Mouse (Mus musculus) brain, embryonic 14.5 days (tissue): ENCODE measurements around the gene Ltbp2. TPM values are rescaled to one million over a fixed set of nuclear protein-coding genes. Genes with fewer than 3 reads are reported as not detected.

Experiments
- DNase-seq: peaks from one replicate; pipeline ENCODE4 v3.0.0-alpha.2; 2011; ENCODE audit warnings: low read depth
- CTCF ChIP-seq: fragments of 200-500 bp; IDR thresholded peaks from 2 replicates; pipeline ENCODE4 v1.5.1; 2012; ENCODE audit warnings: inconsistent platforms, mild to moderate bottlenecking, moderate library complexity, borderline replicate concordance; ENCODE audit not compliant: insufficient read depth, insufficient read length; ENCODE audit errors: extremely low read depth
- POLR2A ChIP-seq: fragments of 200-500 bp; IDR thresholded peaks from 2 replicates; pipeline ENCODE4 v1.6.1; 2012; ENCODE audit warnings: mild to moderate bottlenecking, inconsistent platforms, borderline replicate concordance; ENCODE audit not compliant: poor library complexity, insufficient read depth, insufficient read length, severe bottlenecking; ENCODE audit errors: extremely low read depth
- polyA plus RNA-seq: library from polyadenylated mRNA; depleted of rRNA; stranded (reverse); fragments of >200 nt; gene quantifications from 2 replicates; pipeline ENCODE4 v1.2.3, GENCODE M21; 2012; rRNA removed

The Ltbp2 gene
- polyA plus RNA-seq, 1 experiment, result 1.4 TPM

DNA sequence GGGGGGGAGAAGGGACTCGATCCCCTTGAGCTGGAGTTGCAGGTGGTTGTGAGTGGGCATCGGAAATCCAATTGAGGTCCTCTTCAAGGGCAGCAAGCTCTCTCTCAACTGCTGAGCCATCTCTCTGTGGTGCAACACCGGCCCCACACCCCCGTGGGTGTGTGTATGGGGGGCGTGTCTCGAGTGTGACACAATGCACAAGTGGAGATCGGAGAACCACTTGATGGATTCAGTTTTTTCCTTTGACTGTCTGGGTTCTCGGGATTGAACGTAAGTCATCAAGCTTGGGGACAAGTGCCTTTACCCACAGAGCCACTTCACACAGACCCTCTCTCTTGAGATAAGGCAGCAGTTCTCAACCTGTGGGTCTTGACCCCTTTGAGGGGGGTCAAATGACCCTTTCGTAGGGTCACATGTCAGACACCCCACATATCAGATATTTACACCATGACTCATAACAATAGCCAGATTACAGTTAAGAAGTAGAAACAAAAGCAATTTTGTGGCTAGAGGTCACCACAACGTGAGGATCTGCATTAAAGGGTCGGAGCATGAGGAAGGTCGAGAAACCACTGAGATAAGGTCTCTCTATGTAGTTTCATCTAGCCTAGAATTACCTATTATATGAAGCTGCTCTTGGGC is 112.6 kb downstream of the Ltbp2 start:
- no peak for DNase-seq
- TF ChIP-seq CTCF, result no peak

DNA sequence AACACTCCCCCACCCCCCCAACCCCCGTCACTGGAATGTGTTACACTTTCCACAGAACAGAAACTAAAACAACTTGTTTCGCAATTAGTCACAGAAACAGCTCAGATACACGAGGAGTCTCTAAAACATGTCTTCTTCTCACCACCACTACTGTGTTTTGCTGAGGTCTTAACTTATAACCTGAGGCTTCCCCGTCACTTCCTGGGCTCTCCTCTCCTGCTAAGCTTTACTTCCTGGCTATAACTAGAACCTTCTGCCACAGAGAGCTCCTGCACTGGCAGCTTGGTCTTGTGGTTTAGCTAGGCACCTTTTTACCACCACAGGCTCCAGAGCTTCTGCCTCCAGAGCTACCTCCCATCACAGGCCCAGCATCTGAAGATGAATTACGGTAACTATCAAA is 113.8 kb downstream of the Ltbp2 start:
- no peak for DNase-seq
- TF ChIP-seq POLR2A (no peak), CTCF (no peak)

DNA sequence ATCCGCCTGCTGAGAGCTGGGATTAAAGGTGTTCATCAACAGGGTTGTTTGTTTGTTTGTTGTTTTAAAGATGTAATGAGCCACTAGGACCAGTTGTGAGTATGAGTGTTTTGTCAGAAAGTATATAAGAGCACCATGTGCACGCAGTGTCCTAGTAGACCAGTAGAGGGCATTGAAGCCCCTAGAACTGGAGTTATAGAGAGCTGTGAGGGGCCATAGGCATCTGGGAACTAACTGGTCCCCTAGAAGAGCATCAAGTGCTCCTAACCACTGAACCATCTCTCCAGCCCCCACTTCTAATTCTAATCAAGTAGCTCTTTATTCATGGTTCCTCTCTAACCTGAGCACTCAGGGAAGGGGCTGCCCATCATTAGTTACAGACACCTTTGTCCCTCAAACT is 117.3 kb downstream of the Ltbp2 start:
- peak; percentile 50 for DNase-seq
- peak; percentile 52; the same call in 1 of the 2 replicates for TF ChIP-seq CTCF
- TF ChIP-seq POLR2A, result no peak

DNA sequence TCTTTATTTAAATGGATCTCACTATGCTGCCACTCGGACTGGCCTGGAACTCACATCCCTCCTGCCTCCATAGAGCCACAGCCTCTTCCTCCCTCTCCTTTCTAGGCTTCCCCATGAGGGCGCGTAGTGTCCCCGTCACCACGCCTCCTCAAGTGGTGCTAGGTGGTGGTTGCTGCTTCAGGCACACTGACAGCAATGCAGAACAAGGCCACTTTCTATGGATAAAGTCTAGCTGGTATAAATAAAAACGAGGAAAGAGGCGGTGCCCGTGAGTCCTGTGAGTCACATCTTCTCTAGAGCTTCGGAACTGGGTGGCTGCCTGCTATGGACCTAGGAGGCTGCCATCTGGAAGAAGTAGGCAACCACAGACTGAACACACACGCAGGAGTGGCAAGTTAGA is 120.3 kb downstream of the Ltbp2 start:
- no peak for DNase-seq
- TF ChIP-seq CTCF (no peak), POLR2A (no peak)

DNA sequence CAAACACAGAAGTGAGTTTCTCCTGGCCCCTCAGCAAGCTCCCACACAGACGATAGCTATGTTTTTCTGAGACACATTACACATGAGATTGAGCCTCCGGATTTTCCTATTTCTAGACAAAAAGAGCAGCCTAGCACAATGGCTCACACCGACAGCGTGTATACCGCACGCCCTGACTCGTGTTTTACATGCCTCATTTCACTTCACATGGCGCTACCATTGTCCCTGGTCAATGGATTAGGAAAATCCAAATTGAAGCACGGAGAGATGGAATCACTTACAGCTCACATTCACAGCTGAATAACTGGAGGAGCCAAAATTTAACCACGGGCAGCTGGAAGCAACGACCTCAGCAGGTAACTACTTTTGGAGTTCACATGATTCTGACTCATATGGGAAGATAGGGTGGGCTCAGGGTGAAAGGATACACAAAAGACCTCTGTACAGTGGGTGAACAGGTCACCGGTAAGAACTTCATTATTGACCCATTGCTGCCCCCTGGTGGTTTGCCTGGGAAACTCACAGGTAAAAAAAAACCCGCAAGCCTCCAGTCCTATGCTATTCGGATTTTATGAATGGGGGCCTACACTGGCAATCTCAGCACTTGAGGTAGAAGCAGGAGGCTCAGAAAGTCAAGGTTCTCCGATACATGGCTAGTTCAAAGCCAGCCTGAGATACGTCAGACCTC is 121.2 kb downstream of the Ltbp2 start:
- TF ChIP-seq POLR2A (no peak), CTCF (peak; percentile 78)
- peak; percentile 79 for DNase-seq

DNA sequence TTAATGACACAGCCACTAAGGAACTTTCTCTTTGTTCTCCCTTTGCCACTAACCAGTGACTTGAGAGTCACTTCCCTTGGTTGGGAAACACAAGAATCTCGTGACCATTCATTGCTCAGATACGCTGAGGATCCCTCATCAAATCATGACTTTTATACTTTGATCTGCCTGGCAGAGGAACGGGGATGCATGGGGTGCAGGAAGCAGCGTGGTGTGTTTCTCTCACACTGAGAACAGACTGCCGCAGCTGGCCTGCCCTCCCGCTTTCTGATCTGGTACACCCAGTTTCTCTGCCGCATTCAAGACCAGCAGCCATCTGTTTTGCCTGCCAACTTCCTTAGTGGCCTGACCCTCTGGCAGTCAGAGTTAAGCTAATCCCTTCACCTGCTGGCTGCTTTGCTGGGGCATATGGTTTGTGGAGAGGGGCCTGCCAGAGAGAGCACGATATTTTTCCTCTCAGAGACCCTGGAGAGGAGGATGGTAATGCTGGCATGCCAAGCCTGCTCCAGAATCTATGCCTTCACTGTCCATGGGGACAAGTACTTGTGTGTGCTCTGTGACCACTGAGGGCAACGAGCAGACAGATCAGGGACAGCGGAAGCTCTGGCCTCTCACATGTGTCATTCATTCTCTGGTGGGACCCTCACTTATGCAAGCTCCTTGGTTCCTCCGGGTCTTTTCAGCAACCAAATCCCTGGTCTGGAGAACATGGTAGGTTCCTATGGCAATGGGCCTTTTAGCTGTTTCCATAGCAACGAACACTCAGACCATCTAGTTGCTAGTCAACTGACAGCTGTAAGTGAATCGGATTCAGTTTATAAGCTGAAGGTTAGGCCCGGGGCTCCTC is 124.0 kb downstream of the Ltbp2 start:
- TF ChIP-seq POLR2A (no peak), CTCF (no peak)
- peak; percentile 92 for DNase-seq

DNA sequence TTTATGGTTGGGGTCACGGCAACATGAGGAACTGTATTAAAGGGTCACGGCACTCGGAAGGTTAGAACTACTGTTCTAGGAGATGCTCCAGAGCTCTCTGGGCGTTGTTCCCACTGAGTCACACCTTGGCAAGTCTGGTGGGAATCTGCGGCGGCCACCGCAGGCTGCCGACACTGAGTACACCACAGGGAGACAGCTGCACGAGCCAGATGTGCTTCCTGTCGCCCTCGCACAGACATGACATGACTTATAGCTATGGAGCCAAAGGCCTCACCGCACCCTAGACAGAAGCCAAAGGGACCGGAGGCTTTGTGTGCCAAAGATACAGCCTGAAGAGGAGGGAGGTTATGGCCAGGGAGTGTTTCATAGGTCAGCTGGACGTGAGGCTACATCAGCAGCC is 125.7 kb downstream of the Ltbp2 start:
- no peak for DNase-seq
- TF ChIP-seq POLR2A (no peak), CTCF (no peak)

DNA sequence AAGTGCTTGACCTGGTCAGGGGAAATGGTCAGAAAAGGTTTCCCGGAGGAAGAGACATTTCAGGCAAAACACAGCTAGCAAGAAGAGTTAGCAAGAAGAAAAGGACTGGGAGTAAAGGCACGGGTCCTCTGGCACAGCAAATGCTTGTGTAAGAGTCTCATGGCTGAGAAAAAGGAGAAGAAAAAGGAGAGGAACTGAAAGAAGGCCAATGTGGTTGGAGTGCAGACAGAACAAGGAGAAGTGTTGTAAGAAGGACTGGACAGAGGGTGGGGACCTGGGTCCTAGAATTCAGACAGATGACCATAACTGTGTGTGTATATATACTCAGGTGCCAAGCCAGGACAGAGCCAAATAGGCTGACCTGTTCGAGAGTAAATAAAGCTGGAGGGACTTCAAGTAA is 128.2 kb downstream of the Ltbp2 start:
- TF ChIP-seq CTCF (no peak), POLR2A (no peak)

DNA sequence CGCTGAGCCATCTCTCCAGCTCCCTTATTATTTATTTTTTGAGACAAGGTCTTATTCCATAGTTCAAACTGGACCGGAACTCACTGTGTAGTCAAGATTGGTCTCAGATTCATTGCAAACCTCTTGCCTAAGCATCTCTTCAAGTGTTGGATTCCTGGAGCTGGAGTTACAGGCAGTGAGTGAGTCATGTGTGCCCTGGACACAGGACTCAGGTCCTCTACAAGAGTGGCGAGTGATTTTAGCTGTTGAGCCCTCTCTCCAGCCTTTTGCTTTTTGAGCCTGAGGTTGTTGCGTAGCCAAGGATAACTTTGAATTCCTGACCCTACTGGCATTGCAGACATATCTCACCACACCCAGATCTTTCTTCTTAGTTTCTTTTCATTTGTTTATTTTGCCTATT is 130.6 kb downstream of the Ltbp2 start:
- no peak for DNase-seq
- TF ChIP-seq POLR2A, result no peak
- no peak for TF ChIP-seq CTCF

More for the DNA sequence above, 128.2 kb downstream of the Ltbp2 start:
- DNase-seq, result no peak

DNA sequence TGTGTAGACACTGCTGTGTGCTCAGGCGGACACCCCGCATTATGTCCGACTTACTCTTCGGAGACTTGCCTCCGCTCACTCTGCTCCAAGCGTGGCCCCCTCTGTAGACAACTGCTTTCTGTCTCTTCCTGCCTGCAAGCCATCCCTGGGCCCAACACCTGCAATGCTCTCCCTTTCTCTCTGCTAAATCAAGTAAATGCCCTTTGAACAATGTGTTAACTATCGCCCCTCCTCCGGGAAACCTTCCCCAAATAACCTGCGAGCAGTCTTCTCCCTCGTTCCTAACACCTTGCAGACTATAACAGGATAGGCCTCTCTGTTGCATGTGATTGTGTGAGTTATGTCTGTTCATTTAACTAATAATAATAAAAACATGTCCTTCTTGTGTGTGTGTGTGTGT is 132.8 kb downstream of the Ltbp2 start:
- no peak for TF ChIP-seq CTCF
- TF ChIP-seq POLR2A, result no peak
- DNase-seq, result no peak

DNA sequence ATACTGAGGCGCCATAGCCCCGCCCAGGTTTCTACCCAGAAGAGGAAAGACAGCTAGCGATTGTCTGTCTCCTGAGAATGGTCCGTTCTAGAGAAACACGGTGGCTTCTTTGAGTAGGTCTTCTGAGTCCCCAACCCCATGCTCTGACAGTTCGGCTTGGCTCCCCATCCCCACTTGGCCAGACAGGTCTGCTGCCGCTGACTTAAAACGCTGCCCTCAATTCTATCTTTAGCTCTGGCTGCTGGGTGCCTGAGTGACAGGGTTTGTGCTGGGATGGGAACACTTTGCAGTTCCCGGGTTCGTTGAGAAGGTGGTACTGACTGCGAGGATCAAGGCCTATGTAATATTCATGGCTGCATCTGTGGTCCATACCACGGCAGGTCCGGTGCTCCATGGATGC is 143.0 kb downstream of the Ltbp2 start:
- DNase-seq, result no peak
- TF ChIP-seq CTCF, result no peak
- no peak for TF ChIP-seq POLR2A

Other genes starting within 250 kb of the Ltbp2 start
- 0.03 TPM in 1 of 2 replicates, not detected in the other for gene Vrtn, start 235.5 kb downstream of the Ltbp2 start, polyA plus RNA-seq
- 5.0 and 10.1 TPM in 2 replicates for gene Syndig1l, start 177.7 kb downstream of the Ltbp2 start, polyA plus RNA-seq
- gene Npc2, start 103.4 kb downstream of the Ltbp2 start, polyA plus RNA-seq, result 64.0 and 66.2 TPM in 2 replicates
- 80.2 and 131 TPM in 2 replicates for gene Isca2, start 103.3 kb downstream of the Ltbp2 start, polyA plus RNA-seq
- gene Fcf1, start 94.4 kb upstream of the Ltbp2 start, polyA plus RNA-seq, result 82.0 and 91.1 TPM in 2 replicates
- 55.9 and 60.9 TPM in 2 replicates for gene Arel1, start 94.4 kb upstream of the Ltbp2 start, polyA plus RNA-seq
- gene Ylpm1, start 119.8 kb upstream of the Ltbp2 start, polyA plus RNA-seq, result 39.8 and 66.7 TPM in 2 replicates
- 0.60 and 0.98 TPM in 2 replicates for gene Prox2, start 234.2 kb upstream of the Ltbp2 start, polyA plus RNA-seq
- 145 and 157 TPM in 2 replicates for gene Dlst, start 234.3 kb upstream of the Ltbp2 start, polyA plus RNA-seq